Mouse (Mus musculus) intestine, embryonic 15.5 days (tissue): Measurements from ENCODE around the gene Prpsap1. TPM values are rescaled to one million over a fixed set of nuclear protein-coding genes. Genes with fewer than 3 reads are reported as not detected.
A peak's percentile ranks its signal among the peaks of the same experiment; 100 is the strongest.

Source experiments
- ATAC-seq: fragments of 200-750 bp; cut with Nextera tagmentation; 2 replicates; pipeline ENCODE4 v1.8.0; 2017; ENCODE audit warnings: moderate TSS enrichment, moderate library complexity
- H3K27ac ChIP-seq: fragments of 300-500 bp; sonication (generic); 2 replicates; pipeline ENCODE4 v1.5.1; 2015; ENCODE audit warnings: mild to moderate bottlenecking, inconsistent platforms
- H3K27me3 ChIP-seq: fragments of 300-500 bp; sonication (generic); replicated peaks from 2 replicates; pipeline ENCODE4 v1.6.1; 2015; ENCODE audit warnings: inconsistent platforms
- H3K36me3 ChIP-seq: fragments of 300-500 bp; sonication (generic); 2 replicates; pipeline ENCODE4 v1.6.1; 2015; ENCODE audit warnings: inconsistent platforms
- H3K4me1 ChIP-seq: fragments of 300-500 bp; sonication (generic); replicated peaks from 2 replicates; pipeline ENCODE4 v1.6.1; 2015; ENCODE audit warnings: inconsistent platforms
- H3K4me2 ChIP-seq: fragments of 300-500 bp; sonication (generic); replicated peaks from 2 replicates; pipeline ENCODE4 v1.6.1; 2015; ENCODE audit warnings: mild to moderate bottlenecking, inconsistent platforms
- H3K4me3 ChIP-seq: fragments of 300-500 bp; sonication (generic); replicated peaks from 2 replicates; pipeline ENCODE4 v1.5.1; 2015; ENCODE audit warnings: inconsistent platforms
- H3K9ac ChIP-seq: fragments of 300-500 bp; sonication (generic); 2 replicates; pipeline ENCODE4 v1.6.1; 2015; ENCODE audit warnings: inconsistent platforms
- H3K9me3 ChIP-seq: fragments of 300-500 bp; sonication (generic); 2 replicates; pipeline ENCODE4 v1.6.1; 2016; ENCODE audit warnings: inconsistent platforms
- WGBS: fragments of 180-500 bp; shearing (Covaris S2); methylation state at CpG from one replicate; pipeline ENCODE4 v1.1.7; 2015; 5-methylcytosine and 5-hydroxymethylcytosine counted together
- polyA plus RNA-seq: library from polyadenylated mRNA; unstranded; fragments of >200 nt; fragmentation: Nextera tagmentation; extraction: Ambion mirVana; gene quantifications from 2 replicates; pipeline ENCODE4 v1.2.1, GENCODE M21; 2015

Gene Prpsap1
- polyA plus RNA-seq, 1 experiment from 2014 or later, result 210 TPM

- Histone ChIP-seq H3K27me3 (no peaks in the 10 kb centered on the region), H3K9me3 (no peaks in the 10 kb centered on the region), H3K4me2 (peak overlapping the region; percentile 69), H3K4me1 (peaks cover 18% of the 10 kb centered on the region; the same call in 1 of the 2 replicates), H3K27ac (peak overlapping the region; percentile 96), H3K9ac (no peak overlapping the region), H3K36me3 (peaks cover 10% of the 10 kb centered on the region), H3K4me3 (no peak overlapping the region)
- no peak for ATAC-seq
- WGBS, result 60% methylated on average over 6 of the region's 6 CpGs
Observed at GRCm38 (mm10) chr11:116491338-116491737, 2.7 kb downstream of the Prpsap1 start.

GRCm38 (mm10) chr11:116490232-116491107, 3.5 kb downstream of the Prpsap1 start:
- H3K27me3 ChIP-seq, result no peaks in the 10 kb centered on the region
- no peaks in the 10 kb centered on the region for H3K9me3 ChIP-seq
- H3K4me3 ChIP-seq, result peak overlapping the region; percentile 99
- peaks cover 13% of the 10 kb centered on the region for H3K36me3 ChIP-seq
- peak overlapping the region; percentile 92 for H3K9ac ChIP-seq
- peak overlapping the region; percentile 96 for H3K27ac ChIP-seq
- peak; percentile 92 for ATAC-seq
- peak overlapping the region; percentile 69 for H3K4me2 ChIP-seq
- peaks cover 18% of the 10 kb centered on the region; the same call in 1 of the 2 replicates for H3K4me1 ChIP-seq
- under 1% methylated on average over 62 of the region's 62 CpGs for WGBS

GRCm38 (mm10) chr11:116489771-116490231, 4.2 kb downstream of the Prpsap1 start:
- under 1% methylated on average over 39 of the region's 39 CpGs for WGBS
- H3K36me3 ChIP-seq, result peaks cover 19% of the 10 kb centered on the region
- H3K4me2 ChIP-seq, result peak overlapping the region; percentile 69
- H3K4me1 ChIP-seq, result peaks cover 12% of the 10 kb centered on the region; the same call in 1 of the 2 replicates
- H3K4me3 ChIP-seq, result peak overlapping the region; percentile 99
- H3K9me3 ChIP-seq, result no peaks in the 10 kb centered on the region
- no peaks in the 10 kb centered on the region for H3K27me3 ChIP-seq
- ATAC-seq, result peak; percentile 46
- peak overlapping the region; percentile 92 for H3K9ac ChIP-seq
- H3K27ac ChIP-seq, result peak overlapping the region; percentile 96

- Histone ChIP-seq H3K4me3 (peak overlapping the region; percentile 99), H3K9ac (peak overlapping the region; percentile 92), H3K4me2 (peak overlapping the region; percentile 69), H3K9me3 (no peaks in the 10 kb centered on the region), H3K27me3 (no peaks in the 10 kb centered on the region), H3K4me1 (peaks cover 12% of the 10 kb centered on the region; the same call in 1 of the 2 replicates), H3K27ac (peak overlapping the region; percentile 96; the same call in 1 of the 2 replicates), H3K36me3 (peaks cover 26% of the 10 kb centered on the region)
- WGBS, result 63% methylated on average over 14 of the region's 14 CpGs
- no peak for ATAC-seq
Observed at GRCm38 (mm10) chr11:116488693-116489375, 5.2 kb downstream of the Prpsap1 start.

GRCm38 (mm10) chr11:116488207-116488606, 5.8 kb downstream of the Prpsap1 start:
- Histone ChIP-seq H3K27ac (no peak overlapping the region), H3K36me3 (peaks cover 30% of the 10 kb centered on the region), H3K9ac (no peak overlapping the region), H3K9me3 (no peaks in the 10 kb centered on the region), H3K4me1 (peaks cover 12% of the 10 kb centered on the region; the same call in 1 of the 2 replicates), H3K27me3 (no peaks in the 10 kb centered on the region), H3K4me3 (no peak overlapping the region), H3K4me2 (no peak overlapping the region)
- ATAC-seq, result no peak

GRCm38 (mm10) chr11:116484261-116484660, 9.7 kb downstream of the Prpsap1 start:
- no peak overlapping the region for H3K4me2 ChIP-seq
- no peak for ATAC-seq
- H3K27me3 ChIP-seq, result no peaks in the 10 kb centered on the region
- WGBS, result 78% methylated on average over 8 of the region's 8 CpGs
- no peak overlapping the region for H3K27ac ChIP-seq
- H3K9ac ChIP-seq, result no peak overlapping the region
- no peak overlapping the region for H3K4me3 ChIP-seq
- H3K9me3 ChIP-seq, result no peaks in the 10 kb centered on the region
- H3K4me1 ChIP-seq, result 0 out of 2 replicates have a peak, but pooled peaks cover 8% of the 10 kb centered on the region
- H3K36me3 ChIP-seq, result peaks cover 54% of the 10 kb centered on the region

- Histone ChIP-seq H3K4me1 (0 out of 2 replicates have a peak, but pooled peaks cover 3% of the 10 kb centered on the region), H3K9ac (no peak overlapping the region), H3K27me3 (no peaks in the 10 kb centered on the region), H3K4me2 (no peak overlapping the region), H3K36me3 (peaks cover 63% of the 10 kb centered on the region), H3K4me3 (no peak overlapping the region), H3K27ac (no peak overlapping the region), H3K9me3 (no peaks in the 10 kb centered on the region)
- 87% methylated on average over 7 of the region's 7 CpGs for WGBS
- no peak for ATAC-seq
Observed at GRCm38 (mm10) chr11:116481776-116482175, 12.2 kb downstream of the Prpsap1 start.

GRCm38 (mm10) chr11:116480975-116481374, 13.0 kb downstream of the Prpsap1 start:
- H3K4me1 ChIP-seq, result 0 out of 2 replicates have a peak, but pooled peaks cover 3% of the 10 kb centered on the region
- WGBS, result 92% methylated on average over 8 of the region's 8 CpGs
- peaks cover 70% of the 10 kb centered on the region for H3K36me3 ChIP-seq
- ATAC-seq, result no peak
- H3K27ac ChIP-seq, result no peak overlapping the region
- no peaks in the 10 kb centered on the region for H3K9me3 ChIP-seq
- H3K4me3 ChIP-seq, result no peak overlapping the region
- no peak overlapping the region for H3K9ac ChIP-seq
- H3K4me2 ChIP-seq, result no peak overlapping the region
- H3K27me3 ChIP-seq, result no peaks in the 10 kb centered on the region

GRCm38 (mm10) chr11:116479832-116480231, 14.2 kb downstream of the Prpsap1 start:
- Histone ChIP-seq H3K9ac (no peak overlapping the region), H3K27ac (no peak overlapping the region), H3K4me3 (no peak overlapping the region), H3K4me2 (no peak overlapping the region), H3K36me3 (peaks cover 69% of the 10 kb centered on the region), H3K9me3 (no peaks in the 10 kb centered on the region), H3K27me3 (no peaks in the 10 kb centered on the region), H3K4me1 (0 out of 2 replicates have a peak, but pooled peaks cover 3% of the 10 kb centered on the region)
- WGBS, result 55% methylated on average over 8 of the region's 8 CpGs
- no peak for ATAC-seq

GRCm38 (mm10) chr11:116478978-116479377, 15.0 kb downstream of the Prpsap1 start:
- Histone ChIP-seq H3K4me2 (no peak overlapping the region), H3K9ac (no peak overlapping the region), H3K9me3 (no peaks in the 10 kb centered on the region), H3K4me3 (no peak overlapping the region), H3K27me3 (no peaks in the 10 kb centered on the region), H3K36me3 (peaks cover 66% of the 10 kb centered on the region), H3K4me1 (no peaks in the 10 kb centered on the region), H3K27ac (no peak overlapping the region)
- ATAC-seq, result no peak
- 80% methylated on average over 7 of the region's 7 CpGs for WGBS

- no peaks in the 10 kb centered on the region for H3K9me3 ChIP-seq
- ATAC-seq, result no peak
- no peak overlapping the region for H3K4me3 ChIP-seq
- H3K27me3 ChIP-seq, result no peaks in the 10 kb centered on the region
- no peak overlapping the region for H3K9ac ChIP-seq
- peaks cover 67% of the 10 kb centered on the region for H3K36me3 ChIP-seq
- WGBS, result 88% methylated on average over 15 of the region's 15 CpGs
- H3K4me1 ChIP-seq, result no peaks in the 10 kb centered on the region
- no peak overlapping the region for H3K4me2 ChIP-seq
- no peak overlapping the region for H3K27ac ChIP-seq
Observed at GRCm38 (mm10) chr11:116477160-116477759, 16.7 kb downstream of the Prpsap1 start.

GRCm38 (mm10) chr11:116476696-116477095, 17.3 kb downstream of the Prpsap1 start:
- no peaks in the 10 kb centered on the region for H3K9me3 ChIP-seq
- ATAC-seq, result no peak
- H3K9ac ChIP-seq, result no peak overlapping the region
- H3K4me1 ChIP-seq, result no peaks in the 10 kb centered on the region
- H3K27ac ChIP-seq, result no peak overlapping the region
- no peaks in the 10 kb centered on the region for H3K27me3 ChIP-seq
- no peak overlapping the region for H3K4me2 ChIP-seq
- H3K4me3 ChIP-seq, result no peak overlapping the region
- WGBS, result 86% methylated on average over 6 of the region's 6 CpGs
- H3K36me3 ChIP-seq, result peaks cover 70% of the 10 kb centered on the region
